Mouse (Mus musculus) splenic B cell, adult 2 months (primary cell): ENCODE measurements at regions not wholly inside any gene's neighbourhood (a gene's known extent, or its start where the extent isn't known, plus 50 kb on each side); places are given as distances from the start of the nearest gene placed in this dataset.
A peak's percentile ranks its signal among the peaks of the same experiment; 100 is the strongest.

Experiments
- DNase-seq: peaks from one replicate; pipeline ENCODE4 v3.0.0-alpha.2; 2011; ENCODE audit warnings: low read depth, low spot score
- H3K27me3 ChIP-seq: 2 replicates; pipeline ENCODE4 v1.6.1; 2012; ENCODE audit warnings: mild to moderate bottlenecking, low read length, moderate library complexity, mixed read lengths; ENCODE audit not compliant: control insufficient read depth, poor library complexity, insufficient read depth, severe bottlenecking
- H3K36me3 ChIP-seq: 2 replicates; pipeline ENCODE4 v1.6.1; 2012; ENCODE audit warnings: mild to moderate bottlenecking, low read length, moderate library complexity, mixed read lengths; ENCODE audit not compliant: control insufficient read depth, poor library complexity, insufficient read depth, severe bottlenecking

GRCm38 (mm10) chr8:67598687-67599086, 75.0 kb downstream of the Nat3 start:
- H3K27me3 ChIP-seq = no peaks in the 10 kb centered on the region
- DNase-seq = no peak
- no peaks in the 10 kb centered on the region for H3K36me3 ChIP-seq

- no peaks in the 10 kb centered on the region for H3K36me3 ChIP-seq
- H3K27me3 ChIP-seq = no peaks in the 10 kb centered on the region
- no peak for DNase-seq
Observed at GRCm38 (mm10) chr8:67622213-67622612, 98.6 kb downstream of the Nat3 start.

- Histone ChIP-seq H3K27me3 (no peaks in the 10 kb centered on the region), H3K36me3 (no peaks in the 10 kb centered on the region)
- peak; percentile 29 for DNase-seq
Observed at GRCm38 (mm10) chr8:67631691-67632090, 108.0 kb downstream of the Nat3 start.

GRCm38 (mm10) chr8:67632290-67632689, 108.6 kb downstream of the Nat3 start:
- H3K36me3 ChIP-seq = no peaks in the 10 kb centered on the region
- no peaks in the 10 kb centered on the region for H3K27me3 ChIP-seq
- no peak for DNase-seq
